8 mouse cellular contexts compared by ENCODE assay signal in genomic region chr6:147086594-147087225, GRCm38 (mm10). TPM values are rescaled to one million over a fixed set of nuclear protein-coding genes. Genes with fewer than 3 reads are reported as not detected.
DNase-seq lines count a peak whose midpoint lies in the region; ATAC-seq and TF ChIP-seq lines count a peak whose summit lies in the region.

TSS of gene Mansc4 (minus strand) at chr6:147087032.

- peak within 1 kb of the TSS; percentile 63 for H3K4me2 ChIP-seq in forebrain, embryonic 13.5 days
- H3K4me2 ChIP-seq in hindbrain, embryonic 13.5 days, result peak within 1 kb of the TSS; percentile 56
- peak within 1 kb of the TSS; percentile 46 for H3K4me2 ChIP-seq in limb, embryonic 14.5 days (replicated peaks; ENCODE audit: low read depth, low read length, severe bottlenecking)

- H3K9me3 ChIP-seq in forebrain, embryonic 13.5 days (replicated peaks), result no peaks in the 10 kb centered on the region
- H3K9me3 ChIP-seq in hindbrain, embryonic 13.5 days, result no peaks in the 10 kb centered on the region
- no peaks in the 10 kb centered on the region for H3K9me3 ChIP-seq in limb, embryonic 14.5 days (ENCODE audit: control insufficient read depth, low read length)

- peak; percentile 41 for ATAC-seq in frontal cortex, adult (ENCODE audit: low TSS enrichment)
- ATAC-seq in forebrain, embryonic 13.5 days, result 0 out of 2 replicates have a peak, but pooled peaks have one; percentile 14
- ATAC-seq in hindbrain, embryonic 13.5 days (ENCODE audit: low FRiP score), result no peak
- peak; percentile 32; the same call in 1 of the 2 replicates for ATAC-seq in limb, embryonic 14.5 days (ENCODE audit: low FRiP score, low read depth)

- intact Hi-C loops in left cerebral cortex, postnatal 25 days (cut with DNase I), result no loop called here

- no peak for TF ChIP-seq POLR2A in limb, embryonic 14.5 days (IDR thresholded peaks at IDR 0.05; ENCODE audit: borderline replicate concordance, extremely low read depth, insufficient read depth, insufficient read length)
- no peak for TF ChIP-seq POLR2A in olfactory bulb, adult 2 months (IDR thresholded peaks at IDR 0.05; ENCODE audit: insufficient read depth, low read depth, low read length)

- H3K36me3 ChIP-seq in forebrain, embryonic 13.5 days (ENCODE audit: poor library complexity, severe bottlenecking), result no peaks in the 10 kb centered on the region
- H3K36me3 ChIP-seq in hindbrain, embryonic 13.5 days, result no peaks in the 10 kb centered on the region
- H3K36me3 ChIP-seq in limb, embryonic 14.5 days (ENCODE audit: control insufficient read depth, insufficient read depth, low read length), result no peaks in the 10 kb centered on the region

- WGBS in forebrain, embryonic 13.5 days, result 13% methylated on average over 20 of the region's 20 CpGs
- WGBS in hindbrain, embryonic 13.5 days, result 7% methylated on average over 20 of the region's 20 CpGs
- 4% methylated on average over 20 of the region's 20 CpGs for WGBS in limb, embryonic 14.5 days
- WGBS in olfactory bulb, adult 2 months, result 21% methylated on average over 20 of the region's 20 CpGs

- peak within 1 kb of the TSS; percentile 63 for H3K9ac ChIP-seq in forebrain, embryonic 13.5 days
- H3K9ac ChIP-seq in hindbrain, embryonic 13.5 days, result peak within 1 kb of the TSS; percentile 58
- H3K9ac ChIP-seq in limb, embryonic 14.5 days (ENCODE audit: low read depth, low read length, severe bottlenecking), result peak within 1 kb of the TSS; percentile 43

- H3K4me1 ChIP-seq in forebrain, embryonic 13.5 days, result peaks cover 17% of the 10 kb centered on the region
- peaks cover 19% of the 10 kb centered on the region for H3K4me1 ChIP-seq in hindbrain, embryonic 13.5 days (replicated peaks)
- H3K4me1 ChIP-seq in limb, embryonic 14.5 days (ENCODE audit: control insufficient read depth, insufficient read depth, low read length), result peaks cover 11% of the 10 kb centered on the region
- H3K4me1 ChIP-seq in olfactory bulb, adult 2 months (ENCODE audit: control insufficient read depth, insufficient read depth, low read length), result peaks cover 14% of the 10 kb centered on the region

- H3K27ac ChIP-seq in forebrain, embryonic 13.5 days, result no peak within 1 kb of the TSS
- no peak within 1 kb of the TSS for H3K27ac ChIP-seq in hindbrain, embryonic 13.5 days
- H3K27ac ChIP-seq in limb, embryonic 14.5 days (replicated peaks; ENCODE audit: low read depth, low read length), result no peak within 1 kb of the TSS
- H3K27ac ChIP-seq in olfactory bulb, adult 2 months (ENCODE audit: insufficient read depth, low read depth, low read length), result no peak within 1 kb of the TSS

- no peak for DNase-seq in frontal cortex, postnatal 36 days (ENCODE audit: low spot score in 2 of 2)
- no peak for DNase-seq in limb, embryonic 14.5 days (ENCODE audit: low spot score)
- DNase-seq in spleen, postnatal 14 days (ENCODE audit: low spot score in 2 of 2), result no peak
- no peak for DNase-seq in left cerebral cortex, postnatal 25 days (ENCODE audit: low spot score in 2 of 2)

- peaks cover 7% of the 10 kb centered on the region; the same call in 1 of the 2 replicates for H3K27me3 ChIP-seq in forebrain, embryonic 13.5 days
- 0 out of 2 replicates have a peak, but pooled peaks cover 10% of the 10 kb centered on the region for H3K27me3 ChIP-seq in hindbrain, embryonic 13.5 days
- H3K27me3 ChIP-seq in limb, embryonic 14.5 days (ENCODE audit: control insufficient read depth, insufficient read depth, low read length), result no peaks in the 10 kb centered on the region

- no peak for TF ChIP-seq CTCF in olfactory bulb, adult 2 months (IDR thresholded peaks at IDR 0.05; ENCODE audit: insufficient read depth, low read depth, low read length)

- peak within 1 kb of the TSS; percentile 26 for H3K4me3 ChIP-seq in forebrain, embryonic 13.5 days
- peak within 1 kb of the TSS; percentile 27 for H3K4me3 ChIP-seq in hindbrain, embryonic 13.5 days
- H3K4me3 ChIP-seq in limb, embryonic 14.5 days (replicated peaks; ENCODE audit: low read length), result peak within 1 kb of the TSS; percentile 17
- 0 out of 2 replicates have a peak within 1 kb of the TSS, but pooled peaks have one; percentile 13 for H3K4me3 ChIP-seq in olfactory bulb, adult 2 months (ENCODE audit: insufficient read depth, low read depth, low read length)

RNA-seq across cellular contexts. Expression of gene Mansc4, which starts in this region (rescaled TPM):
- polyA plus RNA-seq in forebrain, embryonic 13.5 days (2015; fragmentation: Nextera tagmentation; extraction: Ambion mirVana), result 0.49 and 0.58 TPM in 2 replicates
- 0.97 and 0.99 TPM in 2 replicates for polyA plus RNA-seq in hindbrain, embryonic 13.5 days (2015; fragmentation: Nextera tagmentation; extraction: Ambion mirVana)
- 0.44 and 0.68 TPM in 2 replicates for polyA plus RNA-seq in limb, embryonic 14.5 days (2012; rRNA removed)
- 1.0 and 1.4 TPM in 2 replicates for polyA plus RNA-seq in limb, embryonic 14.5 days (2014; fragmentation: Nextera tagmentation; extraction: Ambion mirVana)
- polyA plus RNA-seq in olfactory bulb, adult 2 months (2012; ENCODE audit: insufficient read depth, insufficient read length, low replicate concordance, missing spikeins), result not detected in 2 replicates
- under 1 TPM; 0.32 to 0.48 TPM for total RNA-seq in left cerebral cortex, postnatal 25 days (2021)

Comparison
In these comparisons a context has a peak if more than half of its experiments do, and no peak if none do; other contexts are left out.
1. Peak in ATAC-seq, H3K4me3 ChIP-seq, H3K9ac ChIP-seq and H3K4me2 ChIP-seq in forebrain, embryonic 13.5 days; RNA of the gene not detected or under 1 TPM.